Mouse (Mus musculus) layer of hippocampus, postnatal 36 days (tissue): ENCODE data around the gene Gm26938. TPM values are rescaled to one million over a fixed set of nuclear protein-coding genes. Genes with fewer than 3 reads are reported as not detected.

Source experiments
- DNase-seq, 2 experiments: peaks; one replicate each; pipeline ENCODE4 v3.0.0; 2022
- total RNA-seq, 2 experiments: library from RNA; stranded (reverse); gene quantifications; 2 replicates each; pipeline ENCODE4 v1.2.3; 2021

Gm26938 gene
- total RNA-seq, 2 experiments from 2014 or later = not detected

- no peak for DNase-seq
Measured at GRCm38 (mm10) chr5:139813963-139814381, 12.2 kb downstream of the Gm26938 start.

GRCm38 (mm10) chr5:139813126-139813490 is 13.1 kb downstream of the Gm26938 start:
- DNase-seq = no peak

- DNase-seq = no peak
Measured at GRCm38 (mm10) chr5:139812398-139813125, 13.6 kb downstream of the Gm26938 start.

- DNase-seq = no peak
Measured at GRCm38 (mm10) chr5:139811677-139812397, 14.4 kb downstream of the Gm26938 start.

- DNase-seq = no peak
Measured at GRCm38 (mm10) chr5:139809397-139809796, 16.8 kb downstream of the Gm26938 start.

- DNase-seq = no peak
Measured at GRCm38 (mm10) chr5:139805924-139806323, 20.3 kb downstream of the Gm26938 start.

GRCm38 (mm10) chr5:139804573-139805111 is 21.6 kb downstream of the Gm26938 start:
- DNase-seq = no peak

GRCm38 (mm10) chr5:139804107-139804551 is 22.1 kb downstream of the Gm26938 start:
- DNase-seq = no peak

- DNase-seq = no peak
Measured at GRCm38 (mm10) chr5:139803601-139804102, 22.6 kb downstream of the Gm26938 start.

GRCm38 (mm10) chr5:139803165-139803564 is 23.0 kb downstream of the Gm26938 start:
- DNase-seq = no peak

GRCm38 (mm10) chr5:139801880-139802279 is 24.3 kb downstream of the Gm26938 start:
- DNase-seq = no peak

- no peak for DNase-seq
Measured at GRCm38 (mm10) chr5:139801231-139801630, 25.0 kb downstream of the Gm26938 start.

- no peak for DNase-seq
Measured at GRCm38 (mm10) chr5:139799801-139800590, 26.2 kb downstream of the Gm26938 start.

- no peak for DNase-seq
Measured at GRCm38 (mm10) chr5:139799041-139799440, 27.2 kb downstream of the Gm26938 start.

GRCm38 (mm10) chr5:139798168-139798900 is 27.9 kb downstream of the Gm26938 start:
- DNase-seq = no peak

- DNase-seq = peak; percentile 79 to 81
Measured at GRCm38 (mm10) chr5:139797473-139798167, 28.6 kb downstream of the Gm26938 start.

- peak; percentile 48 to 50 for DNase-seq
Measured at GRCm38 (mm10) chr5:139796900-139797299, 29.3 kb downstream of the Gm26938 start.

GRCm38 (mm10) chr5:139796001-139796620 is 30.1 kb downstream of the Gm26938 start:
- DNase-seq = no peak

- no peak for DNase-seq
Measured at GRCm38 (mm10) chr5:139794938-139795337, 31.3 kb downstream of the Gm26938 start.

- no peak for DNase-seq
Measured at GRCm38 (mm10) chr5:139794137-139794536, 32.1 kb downstream of the Gm26938 start.
